Mouse (Mus musculus) liver, embryonic 12.5 days (tissue): ENCODE data around the gene Lingo4. TPM values are rescaled to one million over a fixed set of nuclear protein-coding genes. Genes with fewer than 3 reads are reported as not detected.

Experiments used
- ATAC-seq: fragments of 200-750 bp; cut with Nextera tagmentation; 2 replicates; pipeline ENCODE4 v1.8.0; 2017; ENCODE audit warnings: moderate number of reproducible peaks, mild to moderate bottlenecking, moderate library complexity
- H3K27ac ChIP-seq: fragments of 300-500 bp; sonication (generic); 2 replicates; pipeline ENCODE4 v1.5.1; 2016; ENCODE audit warnings: mild to moderate bottlenecking
- H3K27me3 ChIP-seq: fragments of 300-500 bp; sonication (generic); replicated peaks from 2 replicates; pipeline ENCODE4 v1.6.1; 2016; ENCODE audit warnings: mild to moderate bottlenecking, moderate library complexity
- H3K36me3 ChIP-seq: fragments of 300-500 bp; sonication (generic); 2 replicates; pipeline ENCODE4 v1.6.1; 2016; ENCODE audit warnings: mild to moderate bottlenecking, moderate library complexity
- H3K4me1 ChIP-seq: fragments of 300-500 bp; sonication (generic); 2 replicates; pipeline ENCODE4 v1.6.1; 2016
- H3K4me2 ChIP-seq: fragments of 300-500 bp; sonication (generic); 2 replicates; pipeline ENCODE4 v1.6.1; 2016; ENCODE audit warnings: mild to moderate bottlenecking, moderate library complexity
- H3K4me3 ChIP-seq: fragments of 300-500 bp; sonication (generic); 2 replicates; pipeline ENCODE4 v1.5.1; 2016; ENCODE audit warnings: mild to moderate bottlenecking, moderate library complexity
- H3K9ac ChIP-seq: fragments of 300-500 bp; sonication (generic); 2 replicates; pipeline ENCODE4 v1.6.1; 2016; ENCODE audit warnings: mild to moderate bottlenecking, moderate library complexity
- H3K9me3 ChIP-seq: fragments of 300-500 bp; sonication (generic); replicated peaks from 2 replicates; pipeline ENCODE4 v1.6.1; 2016; ENCODE audit warnings: mild to moderate bottlenecking, moderate library complexity
- WGBS: fragments of 180-500 bp; shearing (Covaris S2); methylation state at CpG from one replicate; pipeline ENCODE4 v1.1.7; 2016; ENCODE audit not compliant: insufficient replicate concordance; 5-methylcytosine and 5-hydroxymethylcytosine counted together
- polyA plus RNA-seq: library from polyadenylated mRNA; unstranded; fragments of >200 nt; fragmentation: Nextera tagmentation; extraction: Ambion mirVana; gene quantifications from 2 replicates; pipeline ENCODE4 v1.2.1, GENCODE M21; 2016

Lingo4 gene
- 0.04 TPM in 1 of 2 replicates, not detected in the other for polyA plus RNA-seq

GRCm38 (mm10) chr3:94398217-94398616, at the start of gene Lingo4:
Gene Lingo4, plus strand, starts transcription at chr3:94398517.
- Histone ChIP-seq H3K9me3 (no peaks in the 10 kb centered on the region), H3K9ac (no peak within 1 kb of the TSS)
- 54% methylated on average over 6 of the region's 6 CpGs for WGBS

GRCm38 (mm10) chr3:94360812-94361211, 37.5 kb upstream of the Lingo4 start:
- no peaks in the 10 kb centered on the region for H3K36me3 ChIP-seq
- no peak overlapping the region for H3K27ac ChIP-seq
- no peak overlapping the region for H3K4me2 ChIP-seq
- H3K9ac ChIP-seq, result no peak overlapping the region
- 0 out of 2 replicates have a peak, but pooled peaks cover 6% of the 10 kb centered on the region for H3K4me1 ChIP-seq
- H3K9me3 ChIP-seq, result no peaks in the 10 kb centered on the region
- no peak for ATAC-seq
- WGBS, result 3% methylated on average over 1 of the region's 1 CpGs
- peaks cover 65% of the 10 kb centered on the region for H3K27me3 ChIP-seq
- no peak overlapping the region for H3K4me3 ChIP-seq

More at GRCm38 (mm10) chr3:94398217-94398616, at the start of gene Lingo4:
- no peak within 1 kb of the TSS for H3K27ac ChIP-seq
- H3K4me3 ChIP-seq, result no peak within 1 kb of the TSS
- no peaks in the 10 kb centered on the region for H3K36me3 ChIP-seq
- H3K27me3 ChIP-seq, result peaks cover 70% of the 10 kb centered on the region
- no peaks in the 10 kb centered on the region for H3K4me1 ChIP-seq
- H3K4me2 ChIP-seq, result peak within 1 kb of the TSS; percentile 29; the same call in 1 of the 2 replicates
- no peak for ATAC-seq

DNA sequence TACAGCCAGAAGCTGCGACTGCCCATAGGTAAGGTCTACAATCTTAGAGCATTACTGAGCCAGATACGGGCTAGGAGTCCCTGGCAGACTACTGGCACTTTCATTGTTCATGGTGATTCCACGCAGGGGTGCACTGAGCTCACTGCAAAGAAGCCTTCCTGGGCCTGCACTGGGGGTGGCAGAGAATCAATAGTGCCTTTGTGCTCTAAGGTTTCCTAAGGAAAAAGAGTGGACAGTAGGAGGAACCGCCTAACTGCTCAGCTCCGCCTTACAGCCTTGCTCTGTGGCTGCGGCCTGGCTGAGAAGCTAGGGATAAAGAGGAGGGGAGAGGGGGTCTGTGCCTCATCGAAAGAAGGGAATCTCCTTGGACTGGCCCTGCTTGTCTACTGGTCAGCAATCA, 36.2 kb upstream of the Lingo4 start, which contains the start of gene C2cd4d:
Gene C2cd4d (plus strand): TSS at position 301 of the 400 bp plus-strand sequence.
- Histone ChIP-seq H3K36me3 (no peaks in the 10 kb centered on the region), H3K27ac (no peak within 1 kb of the TSS), H3K27me3 (peaks cover 74% of the 10 kb centered on the region), H3K4me3 (peak within 1 kb of the TSS; percentile 46; the same call in 1 of the 2 replicates), H3K9me3 (no peaks in the 10 kb centered on the region), H3K4me1 (0 out of 2 replicates have a peak, but pooled peaks cover 6% of the 10 kb centered on the region), H3K4me2 (peak within 1 kb of the TSS; percentile 67), H3K9ac (0 out of 2 replicates have a peak within 1 kb of the TSS, but pooled peaks have one; percentile 37)
- no peak for ATAC-seq
- 55% methylated on average over 7 of the region's 7 CpGs for WGBS

GRCm38 (mm10) chr3:94363291-94364153, 34.8 kb upstream of the Lingo4 start:
- Histone ChIP-seq H3K27ac (no peak overlapping the region), H3K27me3 (peaks cover 74% of the 10 kb centered on the region), H3K36me3 (no peaks in the 10 kb centered on the region), H3K4me2 (peak overlapping the region; percentile 67), H3K9ac (peak overlapping the region; percentile 37), H3K4me3 (peak overlapping the region; percentile 46), H3K9me3 (no peaks in the 10 kb centered on the region), H3K4me1 (0 out of 2 replicates have a peak, but pooled peaks cover 6% of the 10 kb centered on the region)
- no peak for ATAC-seq
- WGBS, result 5% methylated on average over 94 of the region's 97 CpGs

DNA sequence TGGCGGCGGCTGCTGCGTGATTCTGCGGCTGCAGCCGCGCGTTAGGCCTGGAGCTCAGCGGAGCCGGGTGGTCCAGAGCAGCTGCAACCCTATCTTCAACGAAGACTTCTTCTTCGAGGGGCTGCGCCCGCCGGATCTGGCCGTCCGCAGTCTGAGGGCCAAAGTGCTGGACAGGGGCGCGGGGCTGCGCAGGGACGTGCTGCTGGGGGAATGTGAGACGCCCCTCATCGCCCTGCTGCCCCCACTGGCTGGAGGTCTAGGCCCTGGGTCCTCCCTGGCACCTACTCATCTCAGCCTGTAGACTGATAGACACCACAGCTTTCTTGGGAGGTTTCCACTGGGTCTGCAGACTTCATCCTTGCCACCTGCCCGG, 34.2 kb upstream of the Lingo4 start:
- Histone ChIP-seq H3K9ac (peak overlapping the region; percentile 37), H3K9me3 (no peaks in the 10 kb centered on the region), H3K36me3 (no peaks in the 10 kb centered on the region), H3K27ac (no peak overlapping the region), H3K4me3 (peak overlapping the region; percentile 46), H3K4me1 (0 out of 2 replicates have a peak, but pooled peaks cover 6% of the 10 kb centered on the region), H3K27me3 (peaks cover 73% of the 10 kb centered on the region), H3K4me2 (peak overlapping the region; percentile 67)
- no peak for ATAC-seq
- WGBS, result 6% methylated on average over 23 of the region's 23 CpGs

DNA sequence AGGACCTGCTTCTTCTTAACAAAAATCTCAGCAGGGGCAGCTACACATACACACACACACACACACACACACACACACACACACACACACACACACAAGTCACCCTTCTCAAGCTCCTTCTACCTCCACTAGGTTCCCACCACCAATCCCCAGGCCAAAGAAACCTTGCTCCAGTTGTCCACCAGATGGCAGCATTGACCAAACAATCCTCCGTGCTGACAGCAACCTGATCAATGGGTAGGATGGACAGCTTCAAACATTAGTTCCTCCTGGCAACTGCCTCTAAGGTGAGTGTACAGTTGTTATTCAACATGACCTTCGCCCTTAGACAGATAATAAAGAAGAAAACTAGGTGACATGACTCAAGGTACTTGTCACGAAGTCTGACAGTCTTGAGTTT, 31.6 kb upstream of the Lingo4 start:
- no peak overlapping the region for H3K9ac ChIP-seq
- H3K9me3 ChIP-seq, result no peaks in the 10 kb centered on the region
- ATAC-seq, result no peak
- no peaks in the 10 kb centered on the region for H3K36me3 ChIP-seq
- H3K27me3 ChIP-seq, result peaks cover 53% of the 10 kb centered on the region
- no peak overlapping the region for H3K27ac ChIP-seq
- H3K4me2 ChIP-seq, result no peak overlapping the region
- H3K4me1 ChIP-seq, result 0 out of 2 replicates have a peak, but pooled peaks cover 12% of the 10 kb centered on the region
- WGBS, result 21% methylated on average over 3 of the region's 3 CpGs
- no peak overlapping the region for H3K4me3 ChIP-seq

DNA sequence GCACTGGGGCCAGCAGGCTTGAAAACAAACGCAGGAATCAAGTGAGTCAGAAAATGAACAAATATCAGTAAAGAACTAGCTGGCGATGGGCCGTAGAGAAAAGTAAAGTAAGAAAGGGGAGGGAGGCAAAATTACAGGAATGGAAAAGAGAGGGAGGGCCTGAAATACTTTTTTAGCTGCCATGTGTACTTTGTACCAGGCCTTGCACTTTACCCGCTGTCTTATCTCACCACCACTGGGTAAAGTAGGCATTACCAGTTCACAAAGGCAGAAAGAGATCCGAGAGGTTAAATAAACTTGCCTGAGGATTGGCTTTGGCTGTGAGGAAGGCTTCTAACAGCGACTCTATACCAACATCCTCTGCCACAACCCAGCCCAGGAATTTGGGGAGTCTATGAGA, 30.8 kb upstream of the Lingo4 start:
- Histone ChIP-seq H3K36me3 (no peaks in the 10 kb centered on the region), H3K27ac (no peak overlapping the region), H3K4me2 (no peak overlapping the region), H3K4me1 (0 out of 2 replicates have a peak, but pooled peaks cover 12% of the 10 kb centered on the region), H3K9me3 (no peaks in the 10 kb centered on the region), H3K4me3 (no peak overlapping the region), H3K9ac (no peak overlapping the region), H3K27me3 (peaks cover 53% of the 10 kb centered on the region)
- WGBS, result 53% methylated on average over 6 of the region's 6 CpGs
- ATAC-seq, result no peak

DNA sequence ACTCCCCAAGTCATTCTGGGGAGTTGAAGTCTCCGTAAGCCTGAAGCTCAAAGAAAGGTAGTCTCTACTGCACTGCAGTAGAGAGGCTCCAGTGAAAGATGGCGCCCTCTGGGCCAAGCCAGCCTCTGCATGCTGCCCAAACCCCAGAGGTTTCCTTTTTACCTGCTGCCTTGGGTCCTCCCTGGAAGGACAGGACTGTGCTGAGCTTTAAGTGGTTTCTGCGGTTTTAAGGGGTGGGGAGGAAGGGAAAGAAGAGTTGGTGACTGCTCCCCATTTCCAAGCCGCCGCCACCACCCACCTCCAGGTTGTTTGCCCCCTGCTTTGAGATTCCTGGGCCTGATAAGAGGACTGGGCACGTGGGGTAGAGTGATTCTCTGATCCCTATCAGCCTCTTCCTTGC, 29.7 kb upstream of the Lingo4 start:
- Histone ChIP-seq H3K27ac (no peak overlapping the region), H3K9ac (no peak overlapping the region), H3K4me3 (no peak overlapping the region), H3K9me3 (no peaks in the 10 kb centered on the region), H3K27me3 (peaks cover 53% of the 10 kb centered on the region), H3K4me1 (peaks cover 15% of the 10 kb centered on the region), H3K36me3 (no peaks in the 10 kb centered on the region), H3K4me2 (no peak overlapping the region)
- no peak for ATAC-seq
- WGBS, result 46% methylated on average over 6 of the region's 6 CpGs

DNA sequence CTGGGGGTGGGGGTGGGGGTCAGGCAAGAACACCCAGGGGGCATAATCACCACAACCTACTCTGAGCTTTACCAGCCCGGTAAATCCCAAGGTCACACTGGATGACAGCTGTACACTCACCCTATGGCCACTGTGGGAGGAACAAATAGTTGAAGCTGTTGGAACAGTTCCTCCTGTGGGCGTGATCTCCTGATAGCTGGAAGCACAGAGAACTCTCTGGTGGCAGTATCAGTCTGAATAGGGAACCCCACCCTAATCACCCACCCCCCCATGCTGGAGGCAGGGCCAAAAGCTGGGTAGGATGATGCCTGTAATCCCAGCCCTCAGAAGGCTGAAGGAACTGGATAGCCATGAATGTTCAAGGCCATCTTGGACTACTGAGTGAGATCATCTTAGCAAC, 28.6 kb upstream of the Lingo4 start:
- Histone ChIP-seq H3K9ac (no peak overlapping the region), H3K4me2 (no peak overlapping the region), H3K4me3 (no peak overlapping the region), H3K27ac (no peak overlapping the region), H3K9me3 (no peaks in the 10 kb centered on the region), H3K36me3 (no peaks in the 10 kb centered on the region), H3K27me3 (peaks cover 53% of the 10 kb centered on the region), H3K4me1 (peaks cover 15% of the 10 kb centered on the region)
- ATAC-seq, result no peak
- 32% methylated on average over 2 of the region's 2 CpGs for WGBS

GRCm38 (mm10) chr3:94371637-94372036, 26.7 kb upstream of the Lingo4 start:
- Histone ChIP-seq H3K27me3 (peaks cover 45% of the 10 kb centered on the region), H3K9ac (no peak overlapping the region)
- ATAC-seq, result peak; percentile 45

DNA sequence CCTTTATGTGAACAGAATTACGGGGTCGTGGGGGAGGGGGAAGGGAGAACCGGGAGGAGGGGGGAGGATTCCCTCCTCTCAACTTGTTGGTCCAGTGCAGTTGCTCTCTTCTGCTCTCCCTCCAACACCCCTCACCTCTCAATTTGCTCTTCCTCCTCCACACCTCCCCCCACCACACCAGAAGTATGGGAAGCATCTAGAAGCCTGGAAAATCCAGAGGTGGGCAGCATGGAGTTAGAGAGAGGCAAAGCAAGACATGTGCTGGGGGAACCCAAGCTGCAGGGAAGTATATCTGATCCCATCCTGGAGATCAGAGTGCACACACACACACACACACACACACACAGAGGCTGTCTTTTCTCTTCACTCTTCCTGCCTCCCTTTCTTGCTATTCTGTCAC, 26.3 kb upstream of the Lingo4 start:
- Histone ChIP-seq H3K36me3 (no peaks in the 10 kb centered on the region), H3K9me3 (no peaks in the 10 kb centered on the region), H3K9ac (no peak overlapping the region), H3K4me1 (peaks cover 15% of the 10 kb centered on the region), H3K27ac (no peak overlapping the region), H3K4me2 (0 out of 2 replicates have a peak overlapping the region, but pooled peaks have one; percentile 16), H3K27me3 (peaks cover 46% of the 10 kb centered on the region), H3K4me3 (no peak overlapping the region)
- no peak for ATAC-seq
- 0% methylated on average over 3 of the region's 3 CpGs for WGBS

More at GRCm38 (mm10) chr3:94371637-94372036, 26.7 kb upstream of the Lingo4 start:
- no peak overlapping the region for H3K27ac ChIP-seq
- H3K4me3 ChIP-seq, result no peak overlapping the region
- 10% methylated on average over 11 of the region's 11 CpGs for WGBS
- H3K9me3 ChIP-seq, result no peaks in the 10 kb centered on the region
- H3K4me1 ChIP-seq, result peaks cover 15% of the 10 kb centered on the region
- 0 out of 2 replicates have a peak overlapping the region, but pooled peaks have one; percentile 16 for H3K4me2 ChIP-seq
- no peaks in the 10 kb centered on the region for H3K36me3 ChIP-seq

GRCm38 (mm10) chr3:94372641-94373040, 25.7 kb upstream of the Lingo4 start, which contains the start of gene Rorc:
Gene Rorc, plus strand, starts transcription at chr3:94372794.
- peaks cover 49% of the 10 kb centered on the region for H3K27me3 ChIP-seq
- 12% methylated on average over 5 of the region's 5 CpGs for WGBS
- H3K4me2 ChIP-seq, result peak within 1 kb of the TSS; percentile 37
- peaks cover 15% of the 10 kb centered on the region for H3K4me1 ChIP-seq
- no peak within 1 kb of the TSS for H3K9ac ChIP-seq
- H3K4me3 ChIP-seq, result no peak within 1 kb of the TSS
- ATAC-seq, result no peak
- H3K9me3 ChIP-seq, result no peaks in the 10 kb centered on the region
- H3K36me3 ChIP-seq, result no peaks in the 10 kb centered on the region
- no peak within 1 kb of the TSS for H3K27ac ChIP-seq
